Mouse (Mus musculus) bone marrow macrophage, adult 2 months (primary cell): ENCODE data around the gene Prn.
A peak's percentile ranks its signal among the peaks of the same experiment; 100 is the strongest.

Experiments used
- CTCF ChIP-seq: IDR thresholded peaks from 2 replicates; pipeline ENCODE4 v1.5.1; 2012; ENCODE audit warnings: low read depth, mild to moderate bottlenecking, low read length, moderate library complexity
- POLR2A ChIP-seq: IDR thresholded peaks from 2 replicates; pipeline ENCODE4 v1.6.1; 2012; ENCODE audit warnings: mild to moderate bottlenecking, low read depth, low read length, borderline replicate concordance

DNA sequence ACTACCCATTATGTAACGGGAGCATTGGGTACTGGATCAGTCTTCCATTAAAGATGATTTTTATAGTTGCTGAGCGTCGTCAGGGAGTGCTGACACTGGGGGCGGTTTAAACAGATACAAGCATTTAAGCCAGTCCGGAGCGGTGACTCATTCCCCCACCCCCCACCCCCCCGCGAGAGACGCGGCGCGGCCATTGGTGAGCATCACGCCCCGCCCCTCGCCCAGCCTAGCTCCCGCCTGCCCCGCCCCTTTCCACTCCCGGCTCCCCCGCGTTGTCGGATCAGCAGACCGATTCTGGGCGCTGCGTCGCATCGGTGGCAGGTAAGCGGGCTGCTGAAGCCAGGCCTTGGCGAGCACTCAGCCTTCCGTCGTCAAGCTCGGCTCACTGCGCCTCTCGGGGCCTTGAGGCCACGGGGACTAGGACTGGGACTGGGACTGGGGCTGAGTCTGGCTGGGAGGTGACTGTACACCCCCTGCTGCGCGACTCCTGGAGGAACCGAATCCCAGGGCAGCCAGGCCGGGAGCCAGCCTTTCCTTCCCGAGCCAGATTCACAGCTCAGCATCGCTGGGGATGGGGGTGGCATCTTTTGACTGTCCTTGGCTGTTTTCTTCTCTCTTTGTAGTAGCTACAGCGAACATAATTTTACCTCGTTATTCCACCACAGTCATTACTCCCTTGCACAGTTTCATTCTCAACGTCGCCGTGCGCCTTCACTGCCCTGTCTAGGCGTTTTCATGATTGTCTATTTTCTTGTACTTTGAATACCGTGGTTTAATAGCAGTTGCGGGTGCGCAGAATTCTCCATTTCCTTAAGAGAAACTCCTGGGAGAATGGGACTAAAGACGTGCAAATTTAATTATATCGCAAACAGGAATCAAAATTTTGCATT is at the start of gene Prn, which contains the start of gene Prnp:
- TF ChIP-seq CTCF (no peak), POLR2A (0 out of 2 replicates have a peak, but pooled peaks have one; percentile 58)
